Mouse (Mus musculus) lung, postnatal 0 days (tissue): ENCODE data around the gene Fgl2.

Experiments used
- CTCF ChIP-seq: IDR thresholded peaks from 2 replicates; pipeline ENCODE4 v1.5.1; 2016; ENCODE audit warnings: antibody characterized with exemption, mild to moderate bottlenecking
- EP300 ChIP-seq: IDR thresholded peaks from 2 replicates; pipeline ENCODE4 v1.6.1; 2016; ENCODE audit warnings: antibody characterized with exemption, mild to moderate bottlenecking, control low read depth

DNA sequence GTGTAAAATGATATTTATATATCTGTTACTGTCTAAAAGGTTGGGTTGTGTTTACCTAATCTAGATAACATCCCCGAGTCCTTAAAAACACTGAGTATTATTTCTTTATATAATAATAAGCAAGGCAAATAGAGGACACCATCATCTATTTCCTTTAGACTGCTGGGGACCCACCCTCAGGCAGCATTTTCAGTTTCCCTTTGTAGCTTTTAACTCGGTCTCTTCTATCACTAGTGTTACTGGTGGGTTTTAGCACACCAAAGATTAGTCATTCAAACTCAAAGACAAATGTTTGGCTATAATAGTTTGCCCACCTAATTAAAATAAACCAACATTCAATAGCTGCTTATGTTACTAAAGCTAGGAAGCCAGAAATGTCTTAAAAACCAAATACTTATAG is 6.0 kb downstream of the Fgl2 start:
- TF ChIP-seq CTCF (no peak), EP300 (no peak)
